Mouse (Mus musculus) urinary bladder, postnatal 10 days (tissue): Measurements from ENCODE around the gene Acsl1.

Experiments
- DNase-seq: peaks from one replicate; pipeline ENCODE4 v3.0.0; 2022; ENCODE audit warnings: low spot score

Gene Acsl1

GRCm38 (mm10) chr8:46470792-46471781 lies at the start of gene Acsl1:
TSS of gene Acsl1 (plus strand) at chr8:46471037.
- DNase-seq: peak; percentile 96

- DNase-seq: no peak
Measured at GRCm38 (mm10) chr8:46421515-46421914, 49.3 kb upstream of the Acsl1 start.

DNA sequence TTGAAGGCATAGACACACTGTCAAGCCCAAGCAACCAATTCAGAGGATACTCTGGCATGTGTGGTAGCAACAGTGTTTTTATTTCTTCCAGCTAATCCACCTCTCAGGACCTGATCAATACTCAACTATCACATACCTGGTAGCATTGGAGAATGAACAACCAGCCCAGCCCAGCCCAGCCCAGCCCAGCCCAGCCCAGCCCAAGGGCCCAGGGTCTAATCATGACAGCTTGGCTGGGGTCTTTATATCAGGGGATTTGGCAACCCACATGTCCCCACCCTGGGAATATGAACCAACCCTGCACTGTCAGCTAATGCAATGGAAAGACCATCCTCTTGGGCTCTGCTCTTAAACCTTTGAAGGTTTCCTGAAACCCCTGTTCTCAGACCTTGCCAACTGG lies 42.9 kb upstream of the Acsl1 start:
- DNase-seq: no peak

GRCm38 (mm10) chr8:46429871-46430270 lies 41.0 kb upstream of the Acsl1 start:
- DNase-seq: no peak

DNA sequence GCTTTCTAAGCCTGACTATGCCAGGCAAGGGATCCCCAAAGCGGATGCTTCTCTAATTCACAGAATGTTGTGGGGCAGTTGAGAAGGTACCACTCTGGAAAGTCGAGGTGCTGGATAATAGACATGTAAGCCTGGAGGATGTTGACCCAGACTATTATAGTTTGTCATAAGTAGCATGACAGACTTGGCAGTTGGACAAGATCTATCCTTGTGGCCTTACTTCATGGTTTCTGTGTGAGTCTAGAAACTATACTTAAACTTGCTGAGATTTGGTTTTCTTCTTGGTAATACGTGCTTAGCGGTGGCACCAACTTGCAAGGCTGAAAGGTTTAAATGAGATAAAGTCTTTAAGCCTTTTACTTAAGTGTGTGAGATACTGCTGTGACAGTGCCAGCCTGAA lies 38.9 kb upstream of the Acsl1 start:
- no peak for DNase-seq

GRCm38 (mm10) chr8:46432581-46432980 lies 38.3 kb upstream of the Acsl1 start:
- no peak for DNase-seq

- no peak for DNase-seq
Measured at GRCm38 (mm10) chr8:46433656-46434055, 37.2 kb upstream of the Acsl1 start.

DNA sequence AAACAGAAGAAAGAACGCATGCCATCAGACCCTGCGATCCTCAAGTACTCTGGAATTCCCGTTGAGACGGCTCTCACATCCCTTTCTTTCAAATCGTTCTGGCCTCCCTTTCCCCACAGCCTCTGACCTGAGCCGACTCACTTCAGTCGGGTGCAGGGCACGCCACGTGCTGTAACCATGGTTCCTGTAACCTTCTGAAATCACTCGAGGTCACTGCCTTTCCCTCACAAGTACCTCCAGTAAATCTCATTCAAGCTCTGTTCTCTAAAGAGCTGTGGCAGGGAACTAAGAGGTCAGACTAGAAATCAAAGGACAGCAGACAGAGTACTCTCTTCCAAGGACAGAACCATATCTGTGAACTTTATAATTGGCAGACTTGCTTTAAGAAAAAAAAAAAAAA lies 32.3 kb upstream of the Acsl1 start:
- no peak for DNase-seq

DNA sequence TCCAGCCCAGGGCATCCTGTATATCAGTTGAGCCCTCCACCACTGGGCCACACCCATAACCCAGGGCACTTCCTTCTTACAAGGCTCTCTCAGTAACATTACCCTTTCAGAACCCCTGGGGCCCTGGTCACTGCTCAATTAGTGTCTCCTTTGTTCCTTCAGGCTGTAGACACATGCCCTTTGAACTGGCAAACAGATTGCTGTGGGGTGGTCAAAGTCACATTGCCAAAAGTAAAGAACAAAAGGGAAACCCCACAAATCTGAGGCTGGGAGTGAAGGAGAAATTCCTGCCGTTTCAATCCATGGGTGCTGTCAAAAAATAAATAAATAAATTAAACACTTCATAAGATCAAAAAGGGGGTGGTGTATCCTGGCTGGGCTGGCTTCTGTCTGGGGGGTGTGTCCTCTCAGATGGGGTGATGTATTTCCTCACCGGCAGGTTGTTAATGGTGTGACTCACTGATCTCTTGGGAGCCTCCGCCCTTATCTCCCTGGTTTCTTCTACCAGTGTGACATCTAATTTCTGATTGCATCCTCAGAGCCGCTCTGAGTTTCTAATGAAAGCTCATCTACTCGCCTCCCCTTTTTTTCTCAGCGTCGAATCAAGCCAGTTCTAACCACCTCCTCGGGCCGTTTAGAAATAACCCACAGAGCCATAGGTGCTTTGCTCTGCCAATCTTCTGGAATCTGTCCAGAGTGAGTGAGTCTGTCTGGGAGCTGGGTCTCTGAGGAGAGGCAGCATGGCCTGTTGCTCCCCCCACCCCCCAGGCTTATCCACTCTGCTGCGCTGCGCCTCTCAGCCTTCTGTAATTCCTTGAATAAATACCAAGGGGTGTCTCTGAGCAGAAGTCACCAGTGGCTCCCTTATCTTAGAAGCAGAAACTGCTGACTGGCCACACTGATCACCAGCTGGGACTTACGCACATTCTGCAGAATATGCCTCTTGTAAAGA lies 24.6 kb upstream of the Acsl1 start:
- DNase-seq: no peak

DNA sequence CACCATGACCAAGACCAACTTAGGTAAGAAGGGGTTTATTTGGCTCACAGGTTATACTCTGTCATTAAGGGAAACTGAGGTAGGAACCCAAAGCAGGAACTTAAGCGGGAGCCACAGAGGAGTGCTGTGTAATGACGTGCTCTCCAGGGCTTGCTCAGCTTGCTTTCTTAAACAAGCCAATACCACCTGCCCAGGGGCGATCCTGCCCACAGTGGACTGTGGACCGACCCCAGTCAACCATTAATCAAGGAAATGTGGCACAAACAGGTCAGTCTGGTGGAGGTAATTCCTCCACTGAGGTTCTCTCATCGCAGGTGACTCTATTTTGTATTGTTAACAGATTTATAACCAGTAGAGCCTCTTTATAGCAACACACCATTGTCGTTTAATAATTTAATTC lies 23.5 kb upstream of the Acsl1 start:
- DNase-seq: no peak

- no peak for DNase-seq
Measured at GRCm38 (mm10) chr8:46448606-46449005, 22.2 kb upstream of the Acsl1 start.

DNA sequence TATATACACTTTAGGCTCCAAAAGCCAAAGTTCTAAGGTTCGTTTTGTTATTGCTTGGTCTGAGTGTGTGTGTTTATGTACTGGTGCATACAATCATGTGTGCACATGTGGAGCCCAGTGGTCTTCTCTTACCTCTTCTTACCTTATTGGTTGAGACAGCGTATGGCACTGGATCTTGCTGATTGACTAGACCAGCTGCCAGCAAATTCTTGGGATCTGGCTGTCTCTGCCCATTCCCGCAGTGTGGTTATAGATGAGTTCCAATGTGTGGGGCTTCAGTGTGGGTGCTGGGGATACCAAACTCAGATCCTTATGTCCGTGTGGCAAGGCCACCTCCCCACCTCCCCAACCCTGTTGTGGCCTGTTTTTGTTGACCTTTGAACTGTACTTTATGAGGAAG lies 21.8 kb upstream of the Acsl1 start:
- DNase-seq: no peak

- DNase-seq: no peak
Measured at GRCm38 (mm10) chr8:46449723-46450251, 21.1 kb upstream of the Acsl1 start.

- no peak for DNase-seq
Measured at GRCm38 (mm10) chr8:46458215-46458811, 12.5 kb upstream of the Acsl1 start.

DNA sequence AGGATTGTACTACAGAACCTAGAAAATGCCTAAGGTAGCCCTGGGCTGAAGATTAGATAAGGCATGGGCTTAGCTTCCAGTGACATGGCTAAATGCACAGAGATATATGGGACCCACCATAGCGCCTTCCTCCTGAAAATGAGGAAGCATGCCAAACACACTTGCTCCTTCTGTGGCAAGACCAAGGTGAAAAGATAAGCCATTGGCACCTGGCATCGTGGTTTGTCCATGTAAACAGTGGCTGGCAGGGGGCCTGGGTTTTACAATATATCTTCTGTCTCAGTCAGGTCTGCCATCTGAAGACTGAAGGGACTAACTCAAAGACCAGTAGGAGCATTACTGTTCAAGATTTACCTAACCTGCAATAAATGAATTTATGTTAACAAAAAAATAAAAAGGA lies 2.4 kb upstream of the Acsl1 start:
- no peak for DNase-seq

DNA sequence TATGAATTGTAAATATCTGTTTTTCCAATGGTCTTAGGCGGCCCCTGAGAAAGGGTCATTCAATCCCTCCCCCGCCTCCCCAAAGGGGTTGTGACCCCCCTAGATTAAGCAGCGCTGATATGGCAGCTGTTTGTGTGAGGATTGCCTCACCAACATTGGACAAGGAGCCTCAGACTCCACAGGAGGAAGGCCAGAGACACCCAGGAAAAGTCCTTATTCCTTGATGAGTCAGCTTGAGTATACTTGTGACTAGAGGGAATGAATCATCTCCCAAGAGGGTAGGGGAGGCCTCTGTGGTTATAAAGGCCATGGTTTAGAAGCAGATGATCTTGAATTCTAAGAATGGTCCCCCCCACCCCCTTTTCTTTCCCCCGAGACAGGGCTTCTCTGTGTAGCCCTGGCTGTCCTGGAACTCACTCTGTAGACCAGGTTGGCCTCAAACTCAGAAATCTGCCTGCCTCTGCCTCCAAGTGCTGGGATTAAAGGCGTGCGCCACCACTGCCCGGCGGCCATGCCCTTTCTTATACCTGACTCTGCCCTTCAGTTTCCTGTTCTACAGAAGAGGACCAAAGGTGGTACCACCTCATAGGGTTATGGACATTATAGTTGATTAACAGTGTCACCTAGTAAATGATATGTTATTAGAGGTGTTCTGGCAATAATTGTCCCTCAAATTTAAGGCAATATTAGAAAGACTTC lies 1.6 kb upstream of the Acsl1 start:
- no peak for DNase-seq

- DNase-seq: no peak
Measured at GRCm38 (mm10) chr8:46470091-46470791, 596 bp upstream of the Acsl1 start.

GRCm38 (mm10) chr8:46471926-46472485 lies 1.2 kb downstream of the Acsl1 start:
- no peak for DNase-seq

DNA sequence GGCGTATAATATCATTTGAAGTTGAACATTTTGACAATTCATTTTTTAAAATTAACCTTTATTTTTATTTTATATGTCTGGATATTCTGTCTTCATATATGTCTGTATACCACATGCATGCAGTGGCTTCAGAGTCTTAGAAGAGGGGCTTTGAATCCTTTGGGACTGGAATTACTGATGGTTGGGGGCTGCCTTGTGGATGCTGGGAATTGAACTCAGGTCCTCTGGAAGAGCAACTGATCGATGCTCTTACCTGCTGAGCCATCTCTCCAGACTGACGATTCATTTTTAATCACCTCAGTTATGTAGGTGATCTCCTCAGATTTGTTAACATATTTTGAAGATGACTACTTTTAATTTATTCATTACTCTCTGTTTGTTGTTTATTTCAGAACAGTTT lies 3.3 kb downstream of the Acsl1 start:
- no peak for DNase-seq

DNA sequence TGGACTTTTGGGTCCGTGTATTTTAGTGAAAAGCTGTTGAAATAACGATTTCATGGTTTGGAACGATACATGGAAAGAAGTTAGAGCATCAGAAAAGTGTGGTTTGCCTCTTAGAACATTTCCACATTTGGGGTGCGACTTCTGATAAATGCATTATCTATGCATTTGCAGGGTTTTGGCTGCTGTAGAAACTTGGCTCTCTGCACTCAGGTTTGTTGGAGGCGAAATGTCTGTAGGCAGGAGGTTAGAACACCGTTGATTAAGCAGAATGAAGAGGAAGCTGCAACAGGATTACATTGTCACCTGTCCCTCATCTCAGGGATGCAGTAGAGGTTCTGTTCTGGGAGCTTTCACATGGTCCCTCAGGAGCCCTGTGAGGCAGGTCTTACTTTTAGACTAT lies 3.8 kb downstream of the Acsl1 start:
- no peak for DNase-seq
